Mouse (Mus musculus) lung, postnatal 25 days (tissue): ENCODE measurements at regions not wholly inside any gene's neighbourhood (a gene's known extent, or its start where the extent isn't known, plus 50 kb on each side); places are given as distances from the start of the nearest gene placed in this dataset.

ENCODE experiments used
- DNase-seq: peaks from one replicate; pipeline ENCODE4 v3.0.0; 2022; ENCODE audit warnings: low spot score

DNA sequence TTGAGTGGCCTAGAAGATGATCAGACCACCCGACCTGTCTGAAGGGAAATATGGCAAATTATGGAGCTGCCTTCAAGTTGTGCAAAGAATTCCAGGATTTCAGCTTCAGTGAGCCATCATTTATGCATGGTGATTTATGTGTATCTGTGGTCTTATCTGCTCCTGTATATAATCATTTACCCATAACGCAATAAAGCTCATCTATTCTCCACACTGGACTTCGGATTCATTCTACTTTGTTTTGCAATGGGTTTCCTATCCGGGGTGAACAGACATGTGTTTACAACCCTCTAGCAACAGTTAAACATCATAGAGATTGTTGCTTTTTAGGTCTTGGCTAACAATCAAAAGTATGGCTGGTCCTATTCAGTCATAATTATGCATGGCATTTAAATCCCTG lies 145.1 kb downstream of the Pcdh10 start:
- DNase-seq = no peak

DNA sequence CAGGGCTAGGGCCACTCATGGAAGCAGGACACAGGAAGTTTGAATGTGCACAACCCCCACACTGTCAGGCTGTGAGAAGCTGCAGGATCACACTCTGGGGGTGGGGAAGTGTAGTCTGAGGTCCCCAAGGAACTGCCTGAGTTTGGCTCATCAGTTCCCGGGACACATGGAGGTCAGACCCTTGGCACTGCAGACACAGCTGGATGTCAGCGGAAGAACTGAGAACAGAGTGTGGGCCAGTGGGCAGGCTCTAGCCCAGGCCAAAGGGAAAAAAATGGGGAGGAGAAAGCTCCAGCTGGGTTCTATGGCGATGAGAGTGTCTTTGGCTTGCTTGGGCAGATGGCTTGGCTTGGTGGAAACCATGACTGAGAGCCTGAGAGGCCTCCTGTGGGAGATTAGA lies 168.9 kb downstream of the Pcdh10 start:
- no peak for DNase-seq

DNA sequence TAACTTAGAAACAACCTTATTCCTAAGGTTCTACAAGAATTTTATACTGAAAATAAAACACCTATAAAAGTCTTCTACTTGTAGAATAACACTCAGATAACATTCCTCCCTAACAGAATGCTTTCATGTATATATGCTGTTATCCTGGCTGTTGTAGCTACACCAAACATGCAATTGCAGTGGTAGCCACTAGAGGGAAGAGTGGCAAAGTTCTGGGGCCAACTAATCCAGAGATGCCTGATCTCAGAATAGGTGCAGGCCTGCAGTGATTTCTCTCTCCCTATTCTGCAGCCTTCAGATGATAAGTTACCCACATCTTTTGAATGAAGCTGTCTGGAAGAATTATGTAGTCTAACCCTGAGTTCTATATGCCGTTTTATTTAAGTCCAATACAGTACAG lies 177.5 kb downstream of the Pcdh10 start:
- peak; percentile 7 for DNase-seq

DNA sequence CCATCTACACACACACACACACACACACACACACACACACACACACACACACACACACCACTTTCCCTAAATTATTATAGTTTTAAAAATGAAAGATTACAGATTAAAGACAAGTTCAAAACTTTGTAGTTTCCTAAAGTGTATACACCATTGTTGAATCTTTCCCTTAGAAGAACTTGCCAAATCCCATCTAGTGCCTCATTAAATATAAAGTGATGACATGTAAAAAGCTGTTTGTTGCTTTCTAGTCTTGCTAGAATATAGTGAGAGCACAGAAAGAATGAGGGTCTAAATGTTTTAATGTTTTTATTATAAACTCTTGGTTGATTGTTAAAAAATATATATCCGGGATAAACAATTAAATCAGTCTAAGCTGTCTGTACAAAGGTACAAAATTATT lies 194.8 kb downstream of the Pcdh10 start:
- DNase-seq = no peak

DNA sequence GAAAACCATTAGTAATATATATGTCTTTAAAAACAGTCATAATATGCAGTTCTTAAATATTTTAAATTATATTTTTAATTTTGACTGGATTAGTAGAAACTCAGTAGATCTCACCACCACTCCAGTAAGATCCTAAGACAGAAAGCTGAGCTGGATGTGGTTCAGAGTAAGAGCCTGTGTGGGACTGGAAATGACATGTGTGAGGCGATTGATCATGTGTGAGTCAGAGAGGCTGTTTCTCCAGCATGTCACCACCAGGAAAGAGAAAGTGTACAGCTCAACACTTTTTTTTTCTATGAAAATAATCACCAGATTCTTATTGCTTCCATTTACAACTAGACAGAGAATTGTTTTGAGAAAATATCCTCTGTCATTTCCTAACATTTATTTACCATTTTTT lies 198.8 kb downstream of the Pcdh10 start:
- DNase-seq = no peak

DNA sequence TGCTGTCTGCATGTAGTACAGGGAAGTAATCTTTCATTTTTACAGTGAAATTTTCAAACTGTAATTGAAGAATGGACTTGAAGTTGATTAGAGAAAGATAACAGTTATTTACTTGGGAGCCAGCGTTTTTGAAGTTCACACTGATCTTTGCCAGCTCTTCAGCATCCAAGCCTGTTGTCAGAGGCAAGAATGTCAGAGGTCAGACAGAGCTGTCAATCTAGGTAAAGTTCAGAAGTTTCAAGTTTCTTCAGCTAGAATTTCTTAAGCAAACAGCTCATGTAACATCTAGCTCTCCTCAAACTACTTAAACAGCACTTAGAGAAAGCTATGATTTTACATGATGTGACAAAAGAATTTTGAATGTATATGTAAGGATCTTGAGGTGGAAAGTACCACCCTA lies 215.4 kb downstream of the Pcdh10 start:
- no peak for DNase-seq

DNA sequence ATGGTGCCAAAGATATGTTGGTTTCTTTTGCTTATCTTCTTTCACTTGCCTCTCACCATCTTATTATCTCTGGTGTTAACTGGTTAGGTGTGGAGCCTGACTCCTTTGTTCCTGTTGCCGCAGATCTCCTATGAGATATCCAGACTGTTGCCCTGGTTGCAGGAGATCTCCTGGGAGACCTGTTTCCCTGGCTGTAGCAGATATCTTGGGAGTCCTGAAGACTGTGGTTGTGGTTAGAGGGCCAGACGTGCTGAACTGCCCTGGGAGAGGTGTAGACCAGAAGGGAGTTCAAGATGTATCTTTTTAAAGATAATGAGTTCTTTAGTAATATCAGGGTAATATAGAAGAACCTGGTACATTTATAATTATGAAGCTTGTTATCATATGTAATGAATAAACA lies 224.1 kb downstream of the Pcdh10 start:
- DNase-seq = no peak

DNA sequence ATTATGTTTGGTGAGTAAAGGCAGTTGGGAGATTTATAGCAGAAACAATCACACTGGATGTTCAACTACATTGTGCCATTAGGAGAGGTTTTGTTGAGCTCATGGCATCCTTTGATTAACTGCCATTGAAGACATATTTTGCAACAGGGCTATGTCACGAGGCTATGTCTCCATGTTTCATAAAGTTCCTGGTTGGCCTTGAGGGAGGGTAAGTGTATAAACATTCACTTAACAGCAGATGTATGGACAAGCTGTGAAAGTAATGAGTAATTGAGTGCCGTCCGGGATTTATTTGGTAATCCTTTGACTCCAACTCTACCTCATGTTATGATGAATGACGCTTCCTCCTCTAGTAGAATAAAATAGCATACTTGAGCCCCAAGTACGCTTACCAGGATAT lies 225.0 kb downstream of the Pcdh10 start:
- DNase-seq = no peak

DNA sequence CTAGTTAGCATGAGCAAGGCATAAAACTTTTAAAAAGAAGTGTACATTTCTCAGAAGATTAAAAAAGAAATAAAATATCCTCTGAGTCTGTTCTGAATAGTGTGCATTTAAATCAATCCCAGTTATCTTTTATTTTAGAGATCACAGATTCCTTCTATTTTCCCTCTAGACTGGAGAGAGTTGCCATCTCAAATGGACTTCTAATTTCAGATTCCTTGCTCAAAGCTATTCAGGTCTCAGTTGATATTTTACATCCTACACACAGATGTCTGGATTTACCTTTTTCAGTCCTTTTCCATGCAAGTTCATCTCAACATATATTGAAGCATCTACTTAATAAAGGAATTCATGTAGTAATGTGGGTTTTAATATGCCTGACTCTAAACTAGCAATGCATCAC lies 242.5 kb downstream of the Pcdh10 start:
- no peak for DNase-seq

DNA sequence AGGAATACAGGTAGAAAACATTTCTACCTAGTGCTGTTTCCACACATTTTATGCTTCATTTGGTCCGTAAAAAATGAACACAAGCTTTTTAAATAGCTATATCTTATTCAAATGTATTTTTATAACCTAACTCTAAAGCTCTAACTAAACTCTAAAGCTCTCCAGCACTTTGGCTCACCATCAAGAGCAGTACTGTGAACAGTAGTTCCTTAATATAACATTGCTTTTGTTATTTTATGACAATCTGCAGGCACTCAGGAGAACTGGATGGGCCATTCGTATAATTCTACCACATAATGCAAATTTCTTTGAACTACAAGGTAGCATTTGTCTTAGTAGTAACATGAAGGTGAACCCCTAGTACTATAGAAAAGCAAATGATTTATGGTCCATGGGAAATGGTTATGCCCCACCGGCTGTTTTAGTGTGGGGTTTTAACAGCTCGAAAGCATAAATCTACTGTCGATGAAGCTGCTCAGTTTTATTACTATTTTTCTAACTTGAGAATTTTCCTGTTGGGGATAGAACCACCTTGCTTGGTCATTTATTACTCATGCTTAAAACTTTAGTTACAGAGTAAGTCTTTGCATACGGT lies 267.8 kb downstream of the Pcdh10 start:
- no peak for DNase-seq

DNA sequence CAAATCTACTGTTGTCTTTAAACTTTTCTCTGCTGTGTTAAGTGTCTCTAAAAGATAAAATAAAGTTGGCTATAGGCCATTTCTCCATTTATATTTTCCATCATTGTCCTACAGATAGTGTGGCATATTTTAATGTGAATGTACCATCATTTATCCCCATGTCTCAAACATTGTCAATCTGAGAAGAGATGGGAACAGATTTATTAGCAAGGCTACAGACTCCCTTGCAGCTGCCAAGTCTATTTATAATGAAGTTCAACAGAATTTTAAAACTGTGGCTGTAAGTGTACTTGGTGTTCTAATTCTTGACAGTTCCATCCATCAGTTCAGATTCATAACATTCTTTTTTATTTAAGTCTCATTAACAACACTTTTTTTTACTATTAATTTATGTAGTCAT lies 271.2 kb downstream of the Pcdh10 start:
- DNase-seq = no peak

DNA sequence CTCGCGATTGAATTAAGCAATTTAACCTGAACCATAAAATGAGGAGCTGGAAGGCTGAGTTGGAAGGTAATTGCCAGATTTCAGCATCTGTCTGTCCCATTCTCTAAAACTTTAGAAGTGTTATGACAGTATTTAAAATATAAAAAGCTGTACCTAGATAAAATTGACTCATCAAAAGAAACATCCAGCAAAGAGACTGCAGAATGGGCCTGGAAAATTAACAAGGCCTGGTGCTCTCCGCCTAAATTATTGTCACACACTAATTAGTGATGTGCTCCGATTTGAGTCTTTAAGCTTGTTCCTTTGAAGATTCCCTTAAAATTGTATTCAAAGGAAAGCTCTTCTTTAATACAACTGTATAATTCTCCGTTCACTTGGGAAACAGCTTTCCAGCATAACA lies 278.8 kb downstream of the Pcdh10 start:
- no peak for DNase-seq

DNA sequence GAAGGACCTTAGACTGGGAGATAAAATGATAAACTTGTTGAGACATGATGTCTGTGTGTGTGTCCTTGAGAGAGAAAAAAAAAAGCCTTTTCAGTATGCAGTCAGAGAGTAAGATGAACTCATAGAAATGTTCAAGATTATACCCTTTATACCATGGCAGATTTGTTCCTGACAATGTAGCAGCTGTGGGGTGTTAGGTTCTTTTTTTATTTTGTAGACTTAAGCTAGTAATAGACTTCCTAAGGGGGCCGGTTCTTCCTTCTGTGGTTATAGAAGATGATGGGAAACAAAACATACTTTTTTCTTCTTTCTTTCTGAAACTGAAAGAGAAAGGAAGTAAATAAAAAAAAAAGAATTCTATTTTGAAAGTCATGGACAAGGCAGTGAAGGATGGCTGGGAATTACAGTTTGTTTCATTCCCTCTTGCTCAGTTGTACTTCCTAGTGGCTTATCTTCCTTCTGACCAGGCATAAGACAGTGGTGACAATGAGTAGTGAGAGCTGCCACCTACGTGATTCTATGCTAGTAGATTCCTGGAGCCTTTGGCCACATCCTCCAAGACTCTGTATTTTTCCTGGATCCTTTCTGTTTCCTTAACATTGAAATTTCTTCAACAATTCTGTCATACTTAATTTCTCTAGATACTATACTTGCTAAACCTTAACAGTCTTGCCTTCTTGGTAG lies 280.0 kb downstream of the Pcdh10 start:
- DNase-seq = no peak

DNA sequence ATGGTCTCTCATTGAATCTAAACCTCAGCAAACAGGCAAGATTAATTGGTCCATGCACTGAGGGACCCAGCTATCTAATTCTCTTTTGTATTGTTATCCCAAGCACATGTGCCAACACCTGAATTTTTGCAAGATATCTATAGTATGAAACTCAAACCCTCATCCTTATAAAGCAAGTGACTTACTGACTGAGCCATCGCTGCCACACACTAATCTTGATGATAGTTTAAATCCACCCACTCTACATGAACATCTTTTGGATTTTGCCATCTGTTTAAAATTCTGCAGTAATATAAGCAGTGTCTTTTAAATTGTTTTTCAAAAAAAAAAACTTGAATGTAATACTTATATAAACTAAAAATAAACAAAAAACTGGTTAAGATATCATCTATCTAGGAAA lies 280.9 kb downstream of the Pcdh10 start:
- DNase-seq = no peak

DNA sequence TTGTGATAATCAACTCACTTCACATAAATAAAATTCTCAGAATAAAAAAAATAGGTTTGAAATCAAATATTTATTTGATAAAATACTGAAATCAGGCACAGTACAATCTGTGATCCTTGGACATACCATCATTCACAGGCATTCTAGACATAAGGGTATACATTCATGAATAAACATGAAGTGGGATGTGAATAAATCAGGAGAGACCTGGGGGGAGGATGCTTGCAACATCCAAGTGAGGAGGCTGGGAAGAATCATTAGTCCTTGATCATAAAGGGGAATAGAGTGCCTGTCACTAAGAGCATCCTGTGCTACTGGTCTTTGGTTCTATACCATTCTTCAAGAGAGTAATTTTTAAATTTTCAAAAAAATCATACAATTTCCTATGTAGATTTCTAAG lies 292.2 kb downstream of the Pcdh10 start:
- DNase-seq = no peak

DNA sequence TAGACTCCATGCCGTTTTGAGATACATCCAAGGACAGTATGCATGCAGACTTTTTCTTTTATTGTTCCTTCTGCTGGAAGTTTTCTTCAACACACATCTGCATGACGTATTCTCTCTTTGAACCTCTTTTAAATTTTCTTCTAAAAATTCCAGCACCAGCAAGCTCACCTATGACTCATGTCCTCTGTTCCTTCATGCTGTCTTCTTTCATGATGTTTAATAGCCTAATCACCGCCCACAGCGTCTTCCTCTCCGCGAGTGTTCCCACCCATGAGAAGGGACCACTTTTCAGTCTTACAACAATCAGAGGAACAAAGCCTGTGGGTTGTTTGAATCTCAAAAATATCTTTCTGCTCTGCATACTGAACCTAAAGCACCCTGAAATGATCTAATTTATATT lies 299.5 kb downstream of the Pcdh10 start:
- DNase-seq = no peak

DNA sequence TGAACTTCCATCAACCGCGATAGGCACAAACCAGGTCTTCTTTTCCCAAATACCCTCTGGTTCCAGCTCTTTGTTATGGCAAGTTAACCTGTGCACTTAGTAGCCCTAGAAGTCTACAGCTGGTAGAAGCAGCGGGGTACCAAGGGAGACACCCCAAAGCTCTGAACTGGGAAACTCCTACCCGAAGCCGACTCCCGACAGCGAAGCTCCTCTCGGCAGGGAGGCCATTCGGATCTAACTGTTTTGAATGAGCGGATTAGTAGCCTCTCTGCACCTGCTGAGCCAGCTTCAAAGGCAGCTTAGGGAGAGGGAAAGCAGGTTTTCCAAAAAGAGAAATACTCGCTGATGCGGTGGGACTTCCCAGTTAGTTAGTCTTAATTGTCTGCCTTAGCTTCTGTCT lies 303.2 kb downstream of the Pcdh10 start:
- no peak for DNase-seq

DNA sequence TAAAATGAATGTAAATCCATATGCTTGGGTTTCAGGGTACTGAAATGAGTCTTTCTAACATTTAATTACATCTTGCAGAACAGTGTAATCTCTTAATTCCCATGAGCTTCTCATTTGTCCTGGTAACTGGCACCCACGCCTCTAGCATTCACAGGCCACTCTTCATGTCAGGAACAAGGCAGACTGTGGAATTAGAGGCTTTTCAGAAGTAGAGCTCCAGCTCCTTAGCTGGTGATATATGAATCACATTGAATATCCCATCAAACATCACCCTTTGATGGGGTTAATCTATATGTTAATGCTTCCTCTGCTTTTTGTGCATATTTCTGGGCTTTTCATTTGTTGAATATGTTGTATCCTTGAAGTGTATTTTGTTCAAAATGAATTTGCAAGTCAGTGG lies 329.7 kb downstream of the Pcdh10 start:
- DNase-seq = no peak
